Mouse (Mus musculus) gonadal fat pad, adult 2 months (tissue): ENCODE measurements around the gene Gm5414. TPM values are rescaled to one million over a fixed set of nuclear protein-coding genes. Genes with fewer than 3 reads are reported as not detected.

Experiments used
- DNase-seq: peaks from one replicate; pipeline ENCODE4 v3.0.0-alpha.2; 2012; ENCODE audit warnings: low read depth
- polyA plus RNA-seq: library from polyadenylated mRNA; depleted of rRNA; stranded (reverse); fragments of >200 nt; gene quantifications from 2 replicates; pipeline ENCODE4 v1.2.3, GENCODE M21; 2012; rRNA removed

Gm5414 gene
- polyA plus RNA-seq = not detected in 2 replicates

DNA sequence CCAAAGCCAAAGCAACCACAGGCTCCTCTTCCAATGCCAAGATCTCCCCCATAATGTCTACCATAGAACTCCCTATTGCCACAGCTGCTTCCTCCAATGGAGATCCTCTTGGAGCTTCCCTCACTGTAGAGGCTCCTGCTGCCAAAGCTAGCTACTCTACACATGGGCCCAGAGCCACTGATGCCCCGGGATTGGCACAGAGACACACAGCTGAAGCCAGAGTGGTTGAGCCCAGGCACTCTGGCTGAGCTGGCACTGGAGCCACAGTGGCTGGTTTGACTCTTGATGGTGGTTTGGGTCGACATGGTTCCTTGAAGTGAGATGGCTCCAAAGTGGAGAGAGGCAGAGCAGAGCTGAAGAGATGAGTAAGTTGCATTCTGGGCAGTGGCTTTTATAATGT is at the start of gene Gm5414:
Gm5414 (minus strand) TSS at position 305 of the 400 bp plus-strand sequence.
- DNase-seq = no peak

DNA sequence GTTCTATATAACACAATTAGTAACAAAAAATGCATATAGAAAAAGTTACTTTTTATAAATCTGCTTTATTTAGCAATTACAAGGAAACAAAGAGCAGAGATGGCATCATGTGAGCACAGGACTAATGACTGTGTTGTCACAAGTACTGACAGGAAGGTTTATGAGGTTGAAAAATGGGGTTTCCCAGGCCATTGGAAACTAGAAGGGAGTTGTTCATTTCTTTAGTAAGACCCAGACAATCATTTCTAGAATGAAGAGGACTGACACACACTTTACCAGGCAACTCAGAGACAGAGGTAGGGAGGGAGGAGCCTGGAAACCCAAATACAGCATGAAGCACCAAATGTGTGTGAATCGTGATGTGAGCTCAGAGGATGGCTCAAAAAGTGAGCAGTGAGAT is 48.0 kb upstream of the Gm5414 start:
- no peak for DNase-seq

DNA sequence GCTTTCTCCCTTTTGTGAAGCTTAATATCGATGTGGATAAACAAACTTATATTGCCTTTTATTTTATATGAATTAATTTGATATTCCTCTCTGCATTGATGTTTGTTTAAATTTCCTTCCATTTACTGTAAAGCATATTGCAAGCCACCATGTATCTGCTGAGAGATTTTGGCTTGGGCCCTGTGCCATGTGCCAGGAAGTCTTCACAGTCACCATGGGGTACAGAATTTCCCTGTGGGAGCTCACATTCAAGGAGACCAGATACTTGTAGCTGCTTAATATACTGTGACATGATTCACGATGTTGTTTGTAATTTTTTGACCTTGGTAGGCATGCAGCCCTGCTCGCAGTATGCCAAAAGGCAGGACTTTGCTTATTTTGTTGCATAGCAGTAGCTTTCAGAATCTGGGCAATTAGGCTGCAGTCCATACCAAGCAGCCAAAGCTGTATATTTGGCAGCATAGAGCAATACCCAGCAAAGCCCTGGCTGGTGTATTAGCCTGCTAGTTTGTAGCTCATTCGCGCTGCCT is 24.8 kb upstream of the Gm5414 start:
- DNase-seq = no peak

DNA sequence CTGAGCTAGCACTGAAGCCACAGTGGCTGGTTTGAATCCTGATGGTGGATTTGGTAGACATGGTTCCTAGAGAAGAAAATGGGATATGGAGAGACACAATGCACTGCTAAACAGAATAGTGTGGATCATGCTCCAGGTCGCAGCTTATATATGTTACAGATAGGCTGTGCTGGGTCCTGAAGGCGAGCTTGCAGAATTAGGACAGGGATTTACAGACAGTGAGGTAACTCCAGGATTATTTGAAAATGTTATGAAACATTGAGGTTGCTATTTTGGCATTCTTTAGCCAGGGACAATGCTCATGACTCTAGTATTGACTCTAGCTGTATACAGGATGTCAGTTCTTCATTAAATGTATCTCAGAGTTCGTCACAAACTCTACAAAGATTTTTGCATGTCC is 19.3 kb upstream of the Gm5414 start, which contains the start of gene Gm5478:
Gm5478 (minus strand) TSS at position 101 of the 400 bp plus-strand sequence.
- no peak for DNase-seq

- no peak for DNase-seq
Observed at GRCm38 (mm10) chr15:101599123-101599522, 28.9 kb downstream of the Gm5414 start.

DNA sequence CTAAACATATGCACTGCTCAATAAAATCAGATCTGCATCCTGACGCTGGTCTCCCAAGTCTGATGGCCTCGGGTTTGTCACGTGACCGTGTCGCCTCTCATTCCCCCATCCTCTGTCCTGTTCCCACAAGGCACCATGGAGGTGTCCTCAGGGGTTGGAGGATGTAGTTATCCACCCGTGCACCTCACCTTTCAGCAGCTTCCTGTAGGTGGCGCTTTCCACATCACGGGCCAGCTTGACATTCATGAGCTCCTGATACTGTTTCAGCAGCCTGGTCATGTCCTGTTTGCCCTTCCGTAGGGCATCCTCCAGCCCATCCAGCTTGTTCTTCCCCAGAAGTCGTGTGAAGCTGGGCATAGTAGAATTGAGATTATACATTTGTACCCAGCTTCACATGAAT is 39.8 kb downstream of the Gm5414 start:
- DNase-seq = no peak

DNA sequence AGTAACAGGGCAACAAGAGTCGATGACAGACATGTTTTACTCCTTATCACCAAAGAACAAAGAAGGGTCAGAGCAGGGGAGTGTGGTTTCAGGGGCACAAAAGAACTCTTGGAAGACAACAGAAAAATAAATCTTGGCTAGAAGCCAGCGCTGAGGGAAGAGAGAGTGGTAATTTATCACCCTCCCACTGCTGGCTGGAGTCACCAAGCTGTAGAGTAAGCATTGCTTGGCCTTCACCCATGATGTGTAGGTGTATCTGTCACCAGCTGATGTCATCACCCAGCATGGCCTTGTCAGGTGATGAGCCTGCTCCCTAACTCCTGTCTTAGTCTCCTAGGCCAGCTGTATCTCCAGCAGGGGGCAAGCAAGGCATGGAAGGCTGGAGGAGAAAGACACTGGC is 43.5 kb downstream of the Gm5414 start:
- DNase-seq = peak; percentile 77

- peak; percentile 81 for DNase-seq
Observed at GRCm38 (mm10) chr15:101583211-101583965, 44.6 kb downstream of the Gm5414 start.

DNA sequence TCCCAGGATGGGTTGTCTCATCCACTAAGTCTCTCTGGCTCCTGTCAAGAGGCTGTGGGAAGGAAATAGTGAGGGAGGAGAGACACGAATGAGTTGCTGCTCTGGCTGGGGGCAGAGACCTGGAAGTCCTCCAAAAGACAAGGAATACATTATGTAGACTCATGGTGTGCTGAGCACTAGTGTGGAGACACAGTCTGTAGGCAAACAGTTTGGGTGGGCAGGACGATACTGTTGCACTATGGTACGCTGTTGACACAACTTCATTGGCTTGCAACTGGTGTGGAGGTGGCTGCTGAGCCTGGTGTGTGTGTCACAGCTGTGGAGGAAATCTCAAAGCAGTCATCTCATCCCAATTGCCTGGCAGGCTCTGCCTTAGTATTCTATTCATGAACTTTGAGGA is 46.3 kb downstream of the Gm5414 start:
- no peak for DNase-seq

DNA sequence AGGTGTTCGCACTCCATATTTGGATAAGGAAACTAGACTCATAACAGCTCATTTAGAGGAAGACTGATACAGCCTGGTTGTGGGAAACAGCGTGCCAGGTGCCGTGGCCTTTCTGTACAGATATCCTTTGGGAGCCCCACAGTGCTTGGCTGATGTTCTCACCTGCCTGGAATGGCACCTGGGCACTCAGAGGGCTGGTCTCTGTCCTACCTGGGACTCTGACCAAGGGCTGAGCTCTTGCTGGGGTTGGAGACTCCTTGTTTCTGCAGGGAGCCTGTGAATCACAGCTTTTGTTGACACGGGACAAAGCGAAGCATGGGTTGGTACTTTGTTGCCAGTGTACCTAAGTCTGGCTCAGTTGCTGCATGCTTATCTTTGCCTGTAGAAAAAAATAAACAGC is 52.5 kb downstream of the Gm5414 start:
- DNase-seq = no peak

Other genes starting within 250 kb of the Gm5414 start
- gene Krt7, start 217.1 kb downstream of the Gm5414 start, polyA plus RNA-seq = 20.0 and 23.0 TPM in 2 replicates
- gene Krt87, start 189.4 kb downstream of the Gm5414 start, polyA plus RNA-seq = 0.22 TPM in 1 of 2 replicates, not detected in the other
- 0.14 and 0.38 TPM in 2 replicates for gene Krt88, start 180.4 kb downstream of the Gm5414 start, polyA plus RNA-seq
- not detected in 2 replicates for gene Krt81, start 164.4 kb downstream of the Gm5414 start, polyA plus RNA-seq
- not detected in 2 replicates for gene Krt86, start 154.7 kb downstream of the Gm5414 start, polyA plus RNA-seq
- gene Krt83, start 136.7 kb downstream of the Gm5414 start, polyA plus RNA-seq = 0.13 TPM in 1 of 2 replicates, not detected in the other
- not detected in 2 replicates for gene Gm49425, start 110.9 kb downstream of the Gm5414 start, polyA plus RNA-seq
- not detected in 2 replicates for gene Krt84, start 95.4 kb downstream of the Gm5414 start, polyA plus RNA-seq
- not detected in 2 replicates for gene Krt82, start 77.5 kb downstream of the Gm5414 start, polyA plus RNA-seq
- not detected in 2 replicates for gene Krt90, start 65.2 kb downstream of the Gm5414 start, polyA plus RNA-seq
- not detected in 2 replicates for gene Krt75, start 54.3 kb downstream of the Gm5414 start, polyA plus RNA-seq
- gene Gm5478, start 19.2 kb upstream of the Gm5414 start, polyA plus RNA-seq = not detected in 2 replicates
- gene Krt6b, start 52.1 kb upstream of the Gm5414 start, polyA plus RNA-seq = not detected in 2 replicates
- not detected in 2 replicates for gene Krt6a, start 66.1 kb upstream of the Gm5414 start, polyA plus RNA-seq
- gene Krt5, start 84.7 kb upstream of the Gm5414 start, polyA plus RNA-seq = 36.9 and 48.0 TPM in 2 replicates
- gene Krt71, start 114.9 kb upstream of the Gm5414 start, polyA plus RNA-seq = 0.07 TPM in 1 of 2 replicates, not detected in the other
- gene Krt72, start 158.3 kb upstream of the Gm5414 start, polyA plus RNA-seq = not detected in 2 replicates
- gene Krt73, start 174.2 kb upstream of the Gm5414 start, polyA plus RNA-seq = not detected in 2 replicates
- gene Krt2, start 190.0 kb upstream of the Gm5414 start, polyA plus RNA-seq = not detected in 2 replicates
- gene Krt1, start 222.6 kb upstream of the Gm5414 start, polyA plus RNA-seq = 0.05 TPM in 1 of 2 replicates, not detected in the other
- gene Krt77, start 241.5 kb upstream of the Gm5414 start, polyA plus RNA-seq = 0.22 TPM in 1 of 2 replicates, not detected in the other